Comparison of ENCODE assay signal across 8 mouse cellular contexts in the genomic region with DNA sequence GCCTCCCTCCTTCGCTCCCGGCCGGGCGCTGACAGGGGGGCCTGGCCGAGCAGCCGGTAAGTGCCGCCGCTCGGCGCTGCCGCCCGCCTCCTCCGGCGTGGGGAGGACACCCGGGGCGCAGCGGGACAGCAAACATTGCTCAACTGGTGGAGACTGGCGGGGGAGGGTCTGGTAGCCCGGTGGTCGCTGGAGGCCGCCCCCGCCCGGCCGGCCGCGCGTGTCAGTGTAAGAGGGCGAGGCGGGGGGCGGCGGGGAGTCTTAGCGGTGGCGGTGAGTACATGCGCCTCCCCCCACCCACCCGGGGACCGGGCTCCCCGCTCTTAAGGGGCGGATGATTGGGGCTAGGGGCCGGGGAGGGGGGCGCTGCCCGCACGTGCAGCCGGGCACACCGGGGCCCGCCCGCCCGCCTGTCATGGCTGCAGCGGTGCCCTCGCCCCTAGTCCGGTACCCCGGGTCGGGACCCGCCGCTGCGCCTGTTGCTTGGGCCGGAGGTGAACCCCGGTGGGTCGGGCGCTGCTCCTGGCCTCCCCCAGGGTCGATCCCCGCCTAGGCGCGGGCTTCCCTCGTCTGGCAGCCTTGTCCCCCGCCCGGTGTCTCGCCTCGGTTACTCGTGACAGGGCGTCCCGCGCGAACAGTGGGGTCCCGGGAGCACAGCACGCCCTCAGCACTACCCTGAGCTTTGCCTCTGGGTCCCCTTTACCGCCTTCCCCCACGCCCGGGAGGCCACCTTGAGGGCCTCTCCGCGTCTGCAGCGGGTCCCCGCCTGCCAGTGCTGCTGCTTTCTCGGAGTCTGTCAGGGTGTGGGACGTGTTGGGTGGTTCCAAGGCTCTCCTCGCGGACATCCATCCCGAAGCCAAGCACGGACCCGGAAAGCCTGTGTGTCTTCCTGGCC.
DNase-seq lines count a peak whose midpoint lies in the region; ATAC-seq lines count a peak whose summit lies in the region.

No protein-coding gene starts in this region.

- peak overlapping the region; percentile 86 for H3K4me3 ChIP-seq in hindbrain, embryonic 14.5 days (replicated peaks; ENCODE audit: low read length)

- under 1% methylated on average over 71 of the region's 89 CpGs for WGBS in hindbrain, embryonic 14.5 days

- DNase-seq in T-cell, adult 2 months (ENCODE audit: low spot score), result peak; percentile 65
- DNase-seq in cerebellum, postnatal 36 days, result peak; percentile 45 to 47
- DNase-seq in frontal cortex, postnatal 36 days (ENCODE audit: low spot score in 2 of 2), result peak; percentile 37 to 42
- DNase-seq in hindbrain, embryonic 14.5 days (ENCODE audit: low spot score), result peak; percentile 27
- DNase-seq in left cerebral cortex, adult 8-10 months (ENCODE audit: low spot score in 2 of 2), result peak; percentile 30 to 63
- peak; percentile 36 to 39 for DNase-seq in right cerebral cortex, adult 2 months (ENCODE audit: low spot score in 2 of 2)
- peak; percentile 33 for DNase-seq in urinary bladder, postnatal 25 days (ENCODE audit: low spot score)

- peak overlapping the region; percentile 84 for H3K9ac ChIP-seq in hindbrain, embryonic 14.5 days

- H3K36me3 ChIP-seq in hindbrain, embryonic 14.5 days (replicated peaks; ENCODE audit: control insufficient read depth, insufficient read depth), result no peaks in the 10 kb centered on the region

- ATAC-seq in hindbrain, embryonic 14.5 days (ENCODE audit: low FRiP score), result peak; percentile 62
- peak; percentile 46 for ATAC-seq in megakaryocyte, adult 5-6 weeks (ENCODE audit: poor library complexity, severe bottlenecking)

- 0 out of 2 replicates have a peak, but pooled peaks cover 11% of the 10 kb centered on the region for H3K4me1 ChIP-seq in hindbrain, embryonic 14.5 days (replicated peaks; ENCODE audit: control insufficient read depth, insufficient read depth, low read length)

- no peaks in the 10 kb centered on the region for H3K9me3 ChIP-seq in hindbrain, embryonic 14.5 days (ENCODE audit: control insufficient read depth, low read length)

- peak overlapping the region; percentile 96 for H3K4me2 ChIP-seq in hindbrain, embryonic 14.5 days (replicated peaks)

- peak overlapping the region; percentile 79 for H3K27ac ChIP-seq in hindbrain, embryonic 14.5 days

- no peaks in the 10 kb centered on the region for H3K27me3 ChIP-seq in hindbrain, embryonic 14.5 days (ENCODE audit: control insufficient read depth, insufficient read depth, low read length)

Comparison
In these comparisons a context has a peak if more than half of its experiments do, and no peak if none do; other contexts are left out.
1. Peak in every context shown above with its lines: DNase-seq, ATAC-seq, H3K4me3 ChIP-seq and H3K27ac ChIP-seq.